Mouse (Mus musculus) central nervous system, embryonic 14 days (tissue): ENCODE measurements around the gene Fam198b. TPM values are rescaled to one million over a fixed set of nuclear protein-coding genes. Genes with fewer than 3 reads are reported as not detected.

Experiments used
- polyA plus RNA-seq: library from polyadenylated mRNA; depleted of rRNA; stranded (reverse); fragments of >200 nt; gene quantifications from 2 replicates; pipeline ENCODE4 v1.2.3, GENCODE M21; 2012; rRNA removed

Fam198b gene
- 1.4 and 3.1 TPM in 2 replicates for polyA plus RNA-seq

DNA sequence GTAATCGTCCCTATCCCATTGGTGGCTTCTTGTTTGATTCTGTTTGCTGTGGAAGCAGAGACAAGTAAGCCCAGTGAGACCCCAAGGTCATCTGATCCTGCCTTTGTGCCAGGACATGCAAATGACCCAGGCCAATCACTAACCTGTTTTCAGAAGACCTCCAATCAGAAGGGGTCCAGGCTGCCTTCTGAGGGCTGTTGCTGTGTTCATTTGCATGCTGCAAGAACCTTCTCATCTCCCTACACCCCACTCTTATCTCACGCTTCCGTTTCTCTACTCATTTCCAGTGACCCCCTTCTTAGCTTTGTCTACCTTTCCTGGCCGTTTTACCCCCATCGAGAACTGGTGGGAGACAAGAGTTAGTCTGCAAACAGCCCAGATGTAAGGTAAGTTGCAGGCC, at the start of gene Fam198b:
Gene Fam198b, plus strand, starts transcription at position 229 of the 400 bp plus-strand sequence.

DNA sequence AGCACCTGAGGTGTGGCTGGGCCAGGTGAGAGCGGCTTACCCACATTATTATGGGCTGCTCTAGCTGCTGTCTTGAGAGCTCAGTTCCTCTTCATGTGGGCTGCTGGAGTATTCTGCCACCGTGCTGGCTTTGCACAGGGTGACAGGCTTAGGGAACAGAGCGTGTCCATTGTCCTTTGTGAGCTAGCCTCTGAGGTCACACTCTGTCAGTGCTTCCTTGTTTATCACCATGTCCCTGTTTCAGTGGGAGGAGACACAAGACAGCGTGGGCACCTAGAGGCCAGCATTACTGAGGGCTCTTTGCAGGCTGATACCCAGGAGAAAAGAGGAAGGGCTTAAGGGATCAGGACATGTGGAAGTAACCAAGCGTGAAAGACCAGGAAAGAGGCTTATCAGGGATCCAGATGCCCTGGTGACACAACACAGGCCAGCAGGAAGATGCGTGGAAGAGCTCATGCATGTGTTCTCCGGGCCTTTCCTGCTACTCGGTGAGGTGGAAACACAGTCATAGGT, 31.6 kb upstream of the Fam198b start, which contains the start of gene Tmem144:
Gene Tmem144, minus strand, starts transcription at position 120 of the 513 bp plus-strand sequence.

Other genes starting within 250 kb of the Fam198b start
- gene Rxfp1, start 146.7 kb upstream of the Fam198b start, polyA plus RNA-seq = 0.29 and 0.30 TPM in 2 replicates
- 0.90 and 1.2 TPM in 2 replicates for gene Tmem144, start 31.8 kb upstream of the Fam198b start, polyA plus RNA-seq